Mouse (Mus musculus) neutrophil, adult 59 days (primary cell): ENCODE measurements around the gene Cox7a2. TPM values are rescaled to one million over a fixed set of nuclear protein-coding genes. Genes with fewer than 3 reads are reported as not detected.

Experiments used
- total RNA-seq, 2 experiments: library from RNA; stranded (reverse); gene quantifications; 1 replicate in 1 of 2; 2 replicates in 1 of 2; pipeline ENCODE4 v1.2.4; 2023

Gene Cox7a2
- total RNA-seq = 100 to 1,000 TPM; 127 TPM

GRCm38 (mm10) chr9:79759385-79760005 lies at the start of gene Cox7a2:
TSS of gene Cox7a2 (minus strand) at chr9:79759878.

GRCm38 (mm10) chr9:79792841-79793835 lies 33.5 kb upstream of the Cox7a2 start, which contains the start of gene Tmem30a:
TSS of gene Tmem30a (minus strand) at chr9:79793507.

GRCm38 (mm10) chr9:79718481-79719370 lies 41.0 kb downstream of the Cox7a2 start, which contains the start of gene Col12a1:
TSS of gene Col12a1 (minus strand) at chr9:79718831.

Other genes starting within 250 kb of the Cox7a2 start
- under 1 TPM; 0.11 to 0.24 TPM for gene Col12a1, start 41.0 kb downstream of the Cox7a2 start, total RNA-seq
- gene Tmem30a, start 33.6 kb upstream of the Cox7a2 start, total RNA-seq = 10 to 100 TPM; 62.2 to 71.4 TPM